Mouse (Mus musculus): ENCODE measurements around the gene Add2.

Gene Add2

DNA sequence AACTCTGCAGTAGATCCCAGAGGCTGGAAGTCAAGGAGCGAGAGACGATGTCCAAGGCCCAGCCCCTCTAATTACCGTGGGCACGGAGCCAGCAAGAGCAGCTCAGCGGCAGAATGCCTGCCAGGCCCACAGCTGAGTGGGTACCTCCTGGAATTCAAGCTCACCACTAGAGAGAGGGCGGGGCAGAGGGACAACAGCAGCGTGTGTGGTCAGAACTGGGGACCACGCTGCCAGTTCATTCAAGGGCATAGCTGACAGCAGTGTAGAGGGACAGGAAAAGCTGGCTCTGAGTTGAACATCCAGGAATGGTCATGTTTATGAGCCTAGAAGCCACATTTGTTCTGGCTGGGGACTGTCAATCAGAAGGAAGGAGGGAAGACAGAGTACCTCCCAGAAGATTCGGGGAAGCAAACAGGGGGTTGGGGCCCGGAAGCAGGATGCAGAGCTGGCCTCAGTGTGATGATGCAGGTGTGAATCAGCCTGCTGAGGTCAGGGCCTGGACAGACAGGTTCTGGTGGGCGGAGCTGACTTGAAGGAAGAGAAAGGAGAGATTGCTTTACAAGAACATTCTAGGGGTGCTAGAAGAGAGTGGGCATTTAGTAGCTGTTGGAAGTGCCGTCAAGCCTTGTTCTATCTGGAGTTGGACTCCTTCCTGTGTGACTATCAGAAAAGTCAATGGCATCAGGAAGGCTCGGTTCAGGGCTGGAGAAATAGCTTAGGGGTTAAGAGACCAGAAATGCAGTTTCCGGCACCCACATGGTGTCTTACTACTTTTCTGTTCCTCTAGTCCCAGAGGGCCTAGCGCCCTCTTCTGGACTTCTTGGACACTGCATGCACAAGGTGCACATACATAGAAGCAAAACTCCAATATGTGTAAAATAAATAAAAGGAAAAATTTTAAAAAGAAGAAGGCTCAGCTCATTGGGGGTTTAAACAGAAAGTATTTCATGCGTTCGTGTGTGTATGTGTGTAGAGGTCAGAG lies 129.1 kb downstream of the Add2 start:
- in situ Hi-C loops (cut with MboI; ENCODE audit: low pct_unique_long_range_greater_than_20kb in 1 of 2, low sequenced_read_pairs in 2 of 2, unreplicated experiment in 1 of 2) = no loop called here

DNA sequence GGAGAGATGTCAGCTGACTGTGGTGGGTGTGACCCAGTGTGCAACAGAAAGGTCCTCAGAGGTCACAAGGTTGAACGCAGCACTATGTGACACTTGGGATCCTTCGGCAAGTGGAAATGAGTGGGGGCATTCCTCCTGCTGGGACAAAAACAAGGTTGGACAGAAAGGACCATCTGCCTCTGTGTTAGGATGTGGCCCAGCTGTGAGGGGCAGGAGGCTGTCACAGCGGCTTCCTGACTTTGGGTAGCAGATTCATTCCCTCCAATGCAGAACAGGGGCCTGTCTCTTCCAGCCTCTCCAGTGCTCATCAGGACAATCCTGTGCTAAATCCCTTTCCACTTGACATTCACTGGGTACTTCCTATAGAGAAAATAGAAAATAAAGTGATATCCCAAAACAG lies 132.4 kb downstream of the Add2 start:
- in situ Hi-C loops (cut with MboI; ENCODE audit: low pct_unique_long_range_greater_than_20kb in 1 of 2, low sequenced_read_pairs in 2 of 2, unreplicated experiment in 1 of 2) = no loop called here

DNA sequence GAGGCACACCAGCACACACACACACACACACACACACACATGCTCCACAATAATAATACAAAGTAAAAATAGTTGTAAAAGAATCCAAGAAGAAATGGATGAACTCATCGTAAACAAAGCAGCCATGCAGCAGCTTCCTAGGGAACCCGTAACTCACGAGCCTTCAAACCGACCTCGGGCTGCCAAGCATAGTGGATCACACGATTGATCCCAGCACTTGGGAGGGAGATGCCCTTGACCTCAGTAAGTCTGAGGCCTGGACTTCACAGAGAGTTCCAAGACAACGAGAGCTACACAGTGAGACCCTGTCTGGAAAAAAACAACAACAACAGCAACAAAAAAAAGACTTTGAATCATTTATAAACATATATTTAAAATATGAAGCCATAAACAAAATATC lies 133.1 kb downstream of the Add2 start:
- in situ Hi-C loops (cut with MboI; ENCODE audit: low pct_unique_long_range_greater_than_20kb in 1 of 2, low sequenced_read_pairs in 2 of 2, unreplicated experiment in 1 of 2) = no loop called here

DNA sequence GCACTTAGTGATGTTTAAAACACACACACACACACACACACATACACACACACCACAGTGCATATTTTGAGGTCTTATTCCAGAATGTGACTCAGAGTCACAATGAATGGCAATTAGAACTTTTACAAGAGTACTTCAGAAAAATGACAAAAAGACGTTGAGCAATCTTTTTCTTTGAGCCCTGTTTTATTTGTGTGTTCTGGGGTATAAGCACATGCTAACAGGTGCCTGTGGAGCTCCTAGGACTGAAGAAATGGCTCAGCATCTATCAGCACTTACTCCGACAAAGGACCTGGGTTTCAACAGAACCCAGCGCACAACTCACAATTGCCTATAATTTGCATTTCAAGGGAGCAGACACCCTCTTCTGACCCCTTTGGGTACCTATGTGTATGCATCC lies 135.5 kb downstream of the Add2 start:
- in situ Hi-C loops (cut with MboI; ENCODE audit: low pct_unique_long_range_greater_than_20kb in 1 of 2, low sequenced_read_pairs in 2 of 2, unreplicated experiment in 1 of 2) = no loop called here

DNA sequence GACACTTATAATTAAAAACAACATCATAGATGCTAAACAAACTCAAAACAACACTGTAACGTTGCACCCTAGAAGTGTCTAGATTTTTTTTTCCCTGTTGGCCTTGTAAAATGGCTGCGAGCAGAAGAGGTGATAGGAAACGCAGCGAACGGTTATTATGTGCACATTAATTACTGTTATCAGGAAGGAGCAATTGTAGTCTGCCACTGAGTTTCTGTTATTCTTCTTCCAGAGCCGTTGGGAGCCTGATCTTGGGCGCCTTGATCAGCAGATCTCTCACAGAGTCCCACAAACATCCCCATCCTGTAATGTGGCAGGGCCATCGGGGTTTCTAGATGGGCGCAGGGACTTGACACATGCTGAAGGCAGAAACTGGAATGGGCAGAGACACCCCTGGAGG lies 137.9 kb downstream of the Add2 start:
- in situ Hi-C loops (cut with MboI; ENCODE audit: low pct_unique_long_range_greater_than_20kb in 1 of 2, low sequenced_read_pairs in 2 of 2, unreplicated experiment in 1 of 2) = no loop called here

DNA sequence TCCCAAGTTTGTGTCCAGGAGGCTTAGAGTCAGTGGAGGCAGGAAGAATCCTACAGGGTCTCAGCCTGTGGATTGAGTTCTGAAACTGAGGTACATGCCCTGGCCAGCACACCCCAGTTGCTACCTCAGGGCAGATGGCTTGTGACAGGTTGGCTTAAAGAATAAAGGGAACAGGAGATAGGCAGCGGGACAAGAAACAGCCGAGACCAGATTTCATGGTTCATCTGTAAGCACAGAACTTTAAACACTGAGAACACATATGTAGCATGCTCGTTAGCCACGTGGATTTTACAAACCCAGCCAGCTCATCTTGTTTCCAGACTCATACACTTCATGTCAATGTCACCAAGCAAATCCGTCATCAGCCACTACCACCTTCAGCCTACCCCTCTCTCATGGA lies 139.4 kb downstream of the Add2 start:
- in situ Hi-C loops (cut with MboI; ENCODE audit: low pct_unique_long_range_greater_than_20kb in 1 of 2, low sequenced_read_pairs in 2 of 2, unreplicated experiment in 1 of 2) = no loop called here

DNA sequence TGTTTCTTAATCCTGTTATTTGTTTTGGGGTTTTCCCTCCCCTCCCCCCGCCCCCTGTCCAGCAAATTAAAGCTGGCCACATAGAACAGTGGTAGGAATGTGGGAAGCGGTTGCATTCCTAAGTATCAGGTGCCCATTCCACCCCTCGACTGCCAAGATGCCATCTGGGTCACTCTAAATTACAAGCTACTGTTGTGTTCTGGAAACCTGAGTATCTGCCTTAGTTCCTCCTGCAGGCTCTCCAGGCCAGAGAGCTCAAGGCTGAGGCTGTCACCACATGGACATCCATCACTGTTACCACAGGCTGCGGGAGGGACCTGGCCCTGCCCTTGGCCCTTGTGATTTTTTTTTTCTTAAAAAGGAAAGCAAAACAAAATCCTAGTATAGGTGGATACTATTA lies 140.7 kb downstream of the Add2 start:
- in situ Hi-C loops (cut with MboI; ENCODE audit: low pct_unique_long_range_greater_than_20kb in 1 of 2, low sequenced_read_pairs in 2 of 2, unreplicated experiment in 1 of 2) = no loop called here

Data from mouse embryonic stem cell (cell line).